Mouse (Mus musculus) CD4-positive helper T cell, adult 2 months (primary cell): ENCODE measurements around the gene Far2.
"Not testable (repeated sequence)": the region's sequence is repeated elsewhere in the genome, so short reads cannot be mapped to it uniquely, and the experiment has no call there.

ENCODE experiments used
- DNase-seq: peaks from one replicate; pipeline ENCODE4 v3.0.0-alpha.2; 2012; ENCODE audit warnings: low read depth, missing footprints, low spot score

Gene Far2

DNA sequence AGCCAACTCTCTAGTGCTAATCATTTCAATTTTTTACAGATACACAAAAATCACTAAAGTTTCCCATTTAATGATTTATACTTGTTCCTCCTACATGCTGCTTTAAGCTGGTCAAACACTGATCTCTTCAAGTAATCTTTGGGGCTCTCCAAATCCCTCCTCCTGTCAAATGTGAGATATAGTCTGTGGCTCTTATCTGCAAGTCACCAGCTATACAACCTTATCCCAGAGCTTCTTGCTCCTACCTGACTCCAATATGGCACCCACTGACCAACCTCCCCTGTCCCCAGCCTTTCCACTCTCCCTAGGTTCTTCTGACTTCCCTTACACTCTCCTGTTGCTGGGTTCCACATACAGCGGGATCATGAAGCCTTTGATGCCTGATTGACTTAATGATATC, 70.6 kb downstream of the Far2 start:
- DNase-seq: no peak

DNA sequence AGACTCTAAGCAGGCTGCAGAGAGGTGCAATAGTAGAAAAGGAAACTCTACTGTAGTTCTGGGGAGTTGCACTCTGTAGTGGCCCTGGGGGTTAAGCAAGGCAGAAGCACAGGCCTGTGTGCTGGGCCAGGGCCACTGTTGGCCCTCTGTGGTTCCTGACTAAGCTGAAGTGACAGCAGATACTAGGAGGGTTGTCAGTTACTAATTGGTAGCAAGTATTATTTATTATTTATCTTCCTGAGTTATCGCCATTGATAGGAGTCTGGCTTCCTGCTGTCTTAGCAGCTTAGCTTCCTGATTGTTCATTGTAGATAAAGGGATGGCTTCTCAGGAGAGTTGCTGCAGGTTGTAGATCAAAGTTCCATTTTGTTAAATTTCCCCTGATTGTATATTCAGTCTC, 73.6 kb downstream of the Far2 start:
- DNase-seq: no peak

- DNase-seq: not testable (repeated sequence)
Observed at GRCm38 (mm10) chr6:148126851-148127250, 79.8 kb downstream of the Far2 start.

DNA sequence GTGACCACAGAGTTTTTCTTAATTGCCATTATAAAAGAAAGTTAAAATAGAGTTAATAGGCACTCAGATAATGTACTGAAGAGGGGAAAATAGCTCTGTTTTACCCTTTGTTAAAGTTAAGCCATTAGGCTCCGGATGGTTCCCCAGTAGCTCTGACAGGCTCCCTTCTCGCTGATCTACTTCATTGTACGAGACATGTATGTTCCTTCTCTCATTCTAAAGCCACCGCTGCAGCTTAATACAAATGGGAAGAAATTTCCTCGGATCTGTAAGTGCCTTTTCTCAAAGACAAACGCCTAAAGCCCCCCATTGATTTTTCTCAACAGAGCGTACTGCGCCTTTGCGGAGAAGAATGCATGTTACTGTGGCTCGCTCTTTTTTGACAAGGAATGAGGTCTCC, 85.3 kb downstream of the Far2 start:
- no peak for DNase-seq

- no peak for DNase-seq
Observed at GRCm38 (mm10) chr6:148133536-148133935, 86.5 kb downstream of the Far2 start.

DNA sequence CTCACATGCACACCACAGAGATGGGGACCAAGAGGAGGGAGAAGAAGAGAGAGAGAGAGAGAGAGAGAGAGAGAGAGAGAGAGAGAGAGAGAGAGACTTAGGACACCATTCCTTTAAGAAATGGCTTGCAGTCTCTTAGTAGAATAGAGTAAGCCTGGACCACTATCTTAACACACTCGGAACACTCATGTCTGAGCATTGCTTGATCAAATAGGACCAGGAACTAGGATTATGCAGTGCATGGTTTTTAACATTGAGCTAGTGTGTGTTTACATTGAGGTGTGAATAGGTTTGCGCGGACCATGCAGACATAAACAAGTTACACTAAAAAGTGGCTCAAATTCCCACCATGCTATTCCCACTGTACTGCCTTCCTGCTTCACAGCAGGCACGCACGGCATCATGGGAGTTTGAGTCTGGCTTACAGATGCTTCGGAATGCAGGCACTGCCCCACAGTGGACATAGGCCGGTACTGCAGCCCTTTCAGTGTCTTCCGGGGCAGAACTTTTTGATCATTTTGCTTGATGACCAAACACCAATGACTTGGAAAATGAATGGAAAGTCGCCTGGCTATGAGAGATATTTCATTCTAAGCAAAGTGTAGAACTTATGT, 88.8 kb downstream of the Far2 start:
- peak; percentile 27 for DNase-seq

DNA sequence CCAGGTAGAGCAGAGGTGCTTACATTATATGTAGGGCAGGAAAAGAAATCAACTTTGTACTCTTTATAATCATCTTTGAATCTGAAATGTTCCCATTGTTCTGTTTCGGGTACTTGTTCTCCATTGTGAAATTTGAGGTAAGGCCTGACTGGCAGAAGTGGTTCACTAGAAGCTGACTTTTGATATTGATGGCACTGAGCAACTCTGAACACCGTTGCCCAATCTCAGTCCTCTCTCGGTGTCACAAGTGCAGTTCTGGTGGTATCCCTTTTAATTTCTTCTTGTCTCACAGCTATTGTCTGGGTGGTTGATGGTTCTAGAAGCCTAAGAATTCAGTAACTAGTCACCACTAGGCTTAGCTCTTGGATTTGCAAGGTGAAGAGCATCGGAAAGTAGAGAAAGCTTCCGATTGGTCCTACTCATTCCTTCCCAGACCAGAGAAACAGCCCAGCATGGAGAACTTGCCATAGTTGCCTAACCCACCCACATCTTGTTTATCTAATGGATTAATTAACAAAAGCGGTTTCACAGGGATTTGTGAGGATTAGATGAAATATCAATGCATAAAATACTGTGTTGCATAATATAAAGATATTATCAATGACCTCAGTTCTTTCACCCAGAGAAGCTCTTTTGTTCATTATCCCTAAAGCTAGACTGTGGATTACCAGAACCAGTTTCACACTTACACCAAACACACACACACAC, 92.4 kb downstream of the Far2 start:
- no peak for DNase-seq

DNA sequence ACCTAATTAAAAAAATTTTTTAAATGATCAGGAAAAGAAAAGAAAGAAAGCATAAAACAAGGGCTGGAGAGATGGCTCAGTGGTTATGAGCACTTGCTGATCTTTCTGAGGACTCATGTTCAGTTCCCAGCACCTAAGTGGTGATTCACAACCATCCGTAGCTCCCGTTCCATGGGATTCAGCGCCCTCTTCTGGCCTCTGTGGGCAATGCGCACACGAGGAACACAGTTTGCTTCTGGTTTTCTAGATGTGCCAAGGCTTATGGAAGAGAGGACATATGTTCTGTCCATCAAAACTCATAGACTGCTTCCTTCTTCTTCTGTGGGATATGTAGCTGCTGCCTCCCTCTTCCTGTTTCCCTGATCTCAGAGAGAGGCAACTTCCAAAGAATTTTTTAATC, 94.8 kb downstream of the Far2 start:
- no peak for DNase-seq

GRCm38 (mm10) chr6:148142421-148142820, 95.4 kb downstream of the Far2 start:
- DNase-seq: no peak

GRCm38 (mm10) chr6:148152305-148152704, 105.2 kb downstream of the Far2 start:
- not testable (repeated sequence) for DNase-seq

- DNase-seq: no peak
Observed at GRCm38 (mm10) chr6:148172904-148173303, 125.8 kb downstream of the Far2 start.

- DNase-seq: no peak
Observed at GRCm38 (mm10) chr6:148185694-148186093, 138.6 kb downstream of the Far2 start.

DNA sequence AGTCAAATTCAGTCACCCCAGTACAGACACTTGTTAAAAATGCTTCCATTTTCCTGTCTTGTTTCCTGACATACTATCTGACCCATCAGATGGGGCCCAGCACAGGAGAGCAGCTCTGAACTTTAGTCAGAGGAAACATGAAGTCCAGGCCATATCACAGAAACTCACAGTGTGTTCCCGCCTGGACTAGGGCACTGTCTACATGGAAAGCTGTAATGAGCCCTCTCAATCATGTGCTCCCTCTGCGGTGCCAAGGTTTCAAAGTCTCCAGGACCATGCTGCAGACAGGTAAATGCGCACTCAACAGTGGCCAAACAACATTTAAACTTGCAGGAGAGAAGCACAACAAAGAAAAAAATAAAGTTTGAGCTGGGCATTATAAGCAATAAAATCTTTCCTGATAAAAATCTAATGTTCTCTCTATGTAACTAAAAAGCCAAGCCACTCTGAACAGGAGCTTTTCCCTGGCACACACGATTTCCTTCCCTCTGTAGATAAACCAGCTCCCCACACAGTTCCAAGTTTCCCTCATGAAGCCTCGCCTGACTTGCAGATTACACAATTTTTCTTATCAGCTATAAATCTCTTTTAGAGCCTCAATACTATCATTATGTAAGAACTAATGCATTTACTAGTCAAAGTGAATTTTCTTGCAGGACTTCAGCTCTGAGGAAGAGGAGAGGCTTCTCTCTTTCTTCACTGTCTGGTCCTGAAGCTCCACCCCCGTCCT, 147.1 kb downstream of the Far2 start:
- DNase-seq: no peak

GRCm38 (mm10) chr6:148199177-148199576, 152.1 kb downstream of the Far2 start:
- DNase-seq: no peak

- DNase-seq: no peak
Observed at GRCm38 (mm10) chr6:148199729-148200128, 152.7 kb downstream of the Far2 start.

- no peak for DNase-seq
Observed at GRCm38 (mm10) chr6:148205134-148205533, 158.1 kb downstream of the Far2 start.

GRCm38 (mm10) chr6:148207522-148207921, 160.5 kb downstream of the Far2 start:
- no peak for DNase-seq

GRCm38 (mm10) chr6:148211391-148211876, 164.4 kb downstream of the Far2 start:
- no peak for DNase-seq

DNA sequence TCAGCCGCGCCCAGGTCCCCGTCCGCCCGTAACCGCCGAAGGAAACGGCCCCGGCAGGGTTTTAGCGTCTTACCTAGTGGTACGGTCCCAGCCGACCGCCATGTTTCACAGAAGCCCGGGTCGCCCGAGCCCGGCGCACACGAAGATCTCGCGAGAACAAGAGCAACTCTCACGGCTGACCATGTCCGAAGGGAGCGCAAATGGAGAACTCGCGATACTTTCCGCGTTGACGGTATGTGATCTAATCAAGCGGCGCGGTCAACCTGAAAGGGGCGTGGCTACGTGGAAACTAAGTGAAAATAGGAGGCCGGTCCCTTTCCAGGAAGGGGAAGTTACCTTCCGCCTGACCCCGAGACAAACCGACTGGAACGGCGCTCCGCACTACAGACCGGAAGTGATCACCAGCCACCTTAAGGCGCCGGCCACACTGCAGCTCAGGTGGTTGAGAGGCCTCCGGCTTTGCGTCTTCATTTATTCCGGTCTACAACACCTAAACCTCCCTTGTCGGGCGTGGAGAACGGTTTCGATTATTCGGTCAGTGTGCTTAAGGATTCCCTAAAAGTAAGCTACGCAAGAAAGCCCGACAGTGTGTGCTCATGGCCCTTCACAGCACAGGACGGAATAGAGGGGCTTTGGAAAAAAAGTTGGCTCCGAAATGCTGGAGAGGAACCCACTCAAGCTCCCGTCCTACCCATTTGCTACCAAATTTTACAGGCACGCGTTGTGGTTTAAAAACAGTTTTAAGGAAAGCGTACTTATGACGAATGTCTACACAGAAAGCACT, 165.0 kb downstream of the Far2 start, which contains the start of gene Ergic2:
Gene Ergic2, minus strand, starts transcription at position 478 of the 784 bp plus-strand sequence.
- peak; percentile 98 for DNase-seq

DNA sequence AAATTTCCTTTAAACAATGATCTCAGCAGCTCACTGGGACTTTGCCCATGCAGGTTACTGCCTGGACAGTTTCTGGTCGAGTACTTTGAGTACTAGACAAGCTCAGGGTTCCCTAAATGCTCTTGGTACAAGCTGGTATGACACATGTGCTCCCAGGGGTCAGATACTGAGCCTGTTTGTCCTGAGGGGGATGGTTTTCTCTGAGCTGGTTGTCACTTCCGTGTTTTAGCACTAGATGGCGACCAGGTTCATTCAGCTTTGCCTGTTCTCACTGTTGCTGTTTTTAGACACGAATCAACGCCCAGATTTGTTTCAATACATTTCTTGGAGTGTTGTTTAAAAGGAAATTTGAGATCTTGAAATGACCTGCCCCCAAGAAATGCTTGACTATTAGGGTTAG, 167.7 kb downstream of the Far2 start:
- peak; percentile 49 for DNase-seq

DNA sequence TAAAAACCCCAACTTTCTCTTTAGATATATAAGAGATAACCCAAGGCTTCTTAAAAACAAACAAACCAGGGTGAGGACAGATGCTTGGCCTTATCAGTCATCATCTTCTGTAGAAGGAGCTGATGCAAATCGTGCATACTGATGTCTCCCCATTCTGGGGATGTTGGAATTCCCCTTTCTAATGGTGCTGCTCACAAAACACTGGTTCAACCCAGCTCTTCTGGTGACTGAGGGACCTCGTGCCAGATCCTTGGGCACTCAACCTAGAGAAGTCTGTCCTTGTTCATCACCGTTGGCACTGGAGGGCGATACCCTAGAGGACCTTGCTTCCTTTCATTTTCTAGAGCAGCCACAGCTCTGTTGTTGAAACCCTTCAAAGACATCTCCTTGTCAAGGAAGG, 169.7 kb downstream of the Far2 start:
- peak; percentile 15 for DNase-seq
